Mouse (Mus musculus): ENCODE results near the gene 1700102P08Rik.

The 1700102P08Rik gene

GRCm38 (mm10) chr9:108392676-108393075 lies at the start of gene 1700102P08Rik:
Gene 1700102P08Rik (plus strand): TSS chr9:108392805.
- DNase-seq (ENCODE audit: low read depth, low spot score), result no peak

GRCm38 (mm10) chr9:108343331-108343730 lies 49.3 kb upstream of the 1700102P08Rik start:
- no peak for DNase-seq (ENCODE audit: low read depth, low spot score)

- no peak for DNase-seq (ENCODE audit: low read depth, low spot score)
Observed at GRCm38 (mm10) chr9:108343835-108344234, 48.8 kb upstream of the 1700102P08Rik start.

- DNase-seq (ENCODE audit: low read depth, low spot score), result no peak
Observed at GRCm38 (mm10) chr9:108344471-108344870, 48.1 kb upstream of the 1700102P08Rik start.

GRCm38 (mm10) chr9:108347024-108347423 lies 45.6 kb upstream of the 1700102P08Rik start:
- no peak for DNase-seq (ENCODE audit: low read depth, low spot score)

- DNase-seq (ENCODE audit: low read depth, low spot score), result peak; percentile 75
Observed at GRCm38 (mm10) chr9:108347540-108348289, 44.9 kb upstream of the 1700102P08Rik start, which contains the start of gene Usp4. Gene Usp4 (plus strand): TSS chr9:108347853.

- DNase-seq (ENCODE audit: low read depth, low spot score), result no peak
Observed at GRCm38 (mm10) chr9:108348290-108348680, 44.3 kb upstream of the 1700102P08Rik start.

- DNase-seq (ENCODE audit: low read depth, low spot score), result no peak
Observed at GRCm38 (mm10) chr9:108349727-108350126, 42.9 kb upstream of the 1700102P08Rik start.

GRCm38 (mm10) chr9:108378234-108378633 lies 14.4 kb upstream of the 1700102P08Rik start:
- no peak for DNase-seq (ENCODE audit: low read depth, low spot score)

GRCm38 (mm10) chr9:108378736-108379135 lies 13.9 kb upstream of the 1700102P08Rik start:
- no peak for DNase-seq (ENCODE audit: low read depth, low spot score)

- no peak for DNase-seq (ENCODE audit: low read depth, low spot score)
Observed at GRCm38 (mm10) chr9:108379294-108379693, 13.3 kb upstream of the 1700102P08Rik start.

GRCm38 (mm10) chr9:108381382-108381781 lies 11.2 kb upstream of the 1700102P08Rik start:
- no peak for DNase-seq (ENCODE audit: low read depth, low spot score)

GRCm38 (mm10) chr9:108385006-108385405 lies 7.6 kb upstream of the 1700102P08Rik start:
- no peak for DNase-seq (ENCODE audit: low read depth, low spot score)

- DNase-seq (ENCODE audit: low read depth, low spot score), result no peak
Observed at GRCm38 (mm10) chr9:108386816-108387215, 5.8 kb upstream of the 1700102P08Rik start.

GRCm38 (mm10) chr9:108388601-108389000 lies 4.0 kb upstream of the 1700102P08Rik start:
- DNase-seq (ENCODE audit: low read depth, low spot score), result no peak

- DNase-seq (ENCODE audit: low read depth, low spot score), result no peak
Observed at GRCm38 (mm10) chr9:108389220-108389619, 3.4 kb upstream of the 1700102P08Rik start.

- no peak for DNase-seq (ENCODE audit: low read depth, low spot score)
Observed at GRCm38 (mm10) chr9:108394191-108394590, 1.6 kb downstream of the 1700102P08Rik start.

- DNase-seq (ENCODE audit: low read depth, low spot score), result no peak
Observed at GRCm38 (mm10) chr9:108395427-108395826, 2.8 kb downstream of the 1700102P08Rik start.

- no peak for DNase-seq (ENCODE audit: low read depth, low spot score)
Observed at GRCm38 (mm10) chr9:108398324-108398723, 5.7 kb downstream of the 1700102P08Rik start.

GRCm38 (mm10) chr9:108401186-108401960 lies 8.8 kb downstream of the 1700102P08Rik start:
- peak; percentile 77 for DNase-seq (ENCODE audit: low read depth, low spot score)

- DNase-seq (ENCODE audit: low read depth, low spot score), result peak; percentile 80
Observed at GRCm38 (mm10) chr9:108403081-108403480, 10.5 kb downstream of the 1700102P08Rik start.

GRCm38 (mm10) chr9:108404451-108404850 lies 11.8 kb downstream of the 1700102P08Rik start:
- DNase-seq (ENCODE audit: low read depth, low spot score), result no peak

- DNase-seq (ENCODE audit: low read depth, low spot score), result no peak
Observed at GRCm38 (mm10) chr9:108409535-108409934, 16.9 kb downstream of the 1700102P08Rik start.
